Mouse (Mus musculus): Measurements from ENCODE around the gene Uxt. TPM values are rescaled to one million over a fixed set of nuclear protein-coding genes. Genes with fewer than 3 reads are reported as not detected.

Uxt gene
- total RNA-seq, 2 experiments from 2014 or later: 11.4 to 16.4 TPM

Other genes starting within 250 kb of the Uxt start
- 100 to 1,000 TPM; 172 to 185 TPM for gene Araf, start 164.2 kb downstream of the Uxt start, total RNA-seq (2021)
- under 1 TPM; 0.63 to 0.99 TPM for gene Timp1, start 91.9 kb downstream of the Uxt start, total RNA-seq (2021)
- 100 to 1,000 TPM; 554 to 584 TPM for gene Syn1, start 41.0 kb downstream of the Uxt start, total RNA-seq (2021)
- 10 to 100 TPM in 1 of 2 experiments, 1 to 10 TPM in 1; 6.0 to 18.8 TPM for gene Cfp, start 30.5 kb downstream of the Uxt start, total RNA-seq (2021)
- 10 to 100 TPM; 55.4 to 62.5 TPM for gene Elk1, start 11.4 kb downstream of the Uxt start, total RNA-seq (2021)
- gene Zfp182, start 100.3 kb upstream of the Uxt start, total RNA-seq (2021): 10 to 100 TPM in 1 of 2 experiments, 1 to 10 TPM in 1; 7.4 to 13.5 TPM
- not detected for gene Spaca5, start 106.4 kb upstream of the Uxt start, total RNA-seq (2021)
- 1 to 10 TPM; 2.4 to 2.9 TPM for gene Zfp300, start 127.5 kb upstream of the Uxt start, total RNA-seq (2021)
- not detected for gene Ssxa1, start 153.8 kb upstream of the Uxt start, total RNA-seq (2021)
- gene Gm21876, start 213.6 kb upstream of the Uxt start, total RNA-seq (2021): not detected